Mouse (Mus musculus) spleen, adult 2 months (tissue): ENCODE measurements around the gene Fermt2. TPM values are rescaled to one million over a fixed set of nuclear protein-coding genes. Genes with fewer than 3 reads are reported as not detected.

Experiments
- DNase-seq, 2 experiments: peaks; one replicate each; pipeline versions ENCODE4 v3.0.0 to v3.0.0-alpha.2; 2012 to 2021; ENCODE audit warnings: low spot score in 2 of 2, low read depth in 1 of 2
- H3K27ac ChIP-seq: fragments of 200-500 bp; 2 replicates; pipeline ENCODE4 v1.5.1; 2012; ENCODE audit warnings: low read length, inconsistent platforms; ENCODE audit not compliant: insufficient read depth
- H3K27me3 ChIP-seq: fragments of 200-500 bp; 2 replicates; pipeline ENCODE4 v1.6.1; 2012; ENCODE audit warnings: mild to moderate bottlenecking, moderate library complexity, low read length, inconsistent platforms; ENCODE audit not compliant: control insufficient read depth, insufficient read depth
- H3K36me3 ChIP-seq: fragments of 200-500 bp; 2 replicates; pipeline ENCODE4 v1.6.1; 2012; ENCODE audit warnings: mild to moderate bottlenecking, low read length, inconsistent platforms; ENCODE audit not compliant: control insufficient read depth, insufficient read depth
- H3K4me1 ChIP-seq: fragments of 200-500 bp; 2 replicates; pipeline ENCODE4 v1.6.1; 2011; ENCODE audit warnings: inconsistent platforms; ENCODE audit not compliant: control insufficient read depth, insufficient read depth, insufficient read length
- H3K4me3 ChIP-seq: fragments of 200-500 bp; 2 replicates; pipeline ENCODE4 v1.5.1; 2011; ENCODE audit warnings: mild to moderate bottlenecking, inconsistent platforms; ENCODE audit not compliant: insufficient read depth, insufficient read length; ENCODE audit errors: extremely low read depth
- CTCF ChIP-seq: fragments of 200-500 bp; IDR thresholded peaks from 2 replicates; pipeline ENCODE4 v1.5.1; 2011; ENCODE audit warnings: mild to moderate bottlenecking, inconsistent platforms; ENCODE audit not compliant: insufficient read depth, insufficient read length, insufficient replicate concordance; ENCODE audit errors: extremely low read depth
- POLR2A ChIP-seq: fragments of 200-500 bp; IDR thresholded peaks from 2 replicates; pipeline ENCODE4 v1.6.1; 2011; ENCODE audit warnings: low read depth, low read length, inconsistent platforms
- WGBS: fragments of 180-500 bp; shearing (Covaris S2); methylation state at CpG from one replicate; pipeline ENCODE4 v1.1.7; 2018; 5-methylcytosine and 5-hydroxymethylcytosine counted together
- polyA plus RNA-seq: library from polyadenylated mRNA; depleted of rRNA; stranded (reverse); fragments of >200 nt; gene quantifications from 2 replicates; pipeline ENCODE4 v1.2.3, GENCODE M21; 2012; rRNA removed

The Fermt2 gene
- polyA plus RNA-seq = 7.9 and 9.3 TPM in 2 replicates

- DNase-seq = no peak
- no peak for TF ChIP-seq CTCF
- TF ChIP-seq POLR2A = no peak
- Histone ChIP-seq H3K27ac (peak within 1 kb of the TSS; percentile 48), H3K36me3 (no peaks in the 10 kb centered on the region), H3K4me3 (peak within 1 kb of the TSS; percentile 52), H3K27me3 (peaks cover 6% of the 10 kb centered on the region), H3K4me1 (no peaks in the 10 kb centered on the region)
- 2% methylated on average over 81 of the region's 126 CpGs for WGBS
These were observed at the start of gene Fermt2 for GRCm38 (mm10) chr14:45529411-45530363. TSS of gene Fermt2 (minus strand) at chr14:45530118.

GRCm38 (mm10) chr14:45566066-45566937, 36.4 kb upstream of the Fermt2 start:
- DNase-seq = peak; percentile 9 to 37
- H3K27ac ChIP-seq = no peak overlapping the region
- no peaks in the 10 kb centered on the region for H3K4me1 ChIP-seq
- H3K4me3 ChIP-seq = no peak overlapping the region
- H3K36me3 ChIP-seq = no peaks in the 10 kb centered on the region
- TF ChIP-seq POLR2A = no peak
- TF ChIP-seq CTCF = peak; percentile 49; the same call in 1 of the 2 replicates
- no peaks in the 10 kb centered on the region for H3K27me3 ChIP-seq
- 29% methylated on average over 33 of the region's 33 CpGs for WGBS

GRCm38 (mm10) chr14:45565216-45566065, 35.5 kb upstream of the Fermt2 start:
- WGBS = 25% methylated on average over 20 of the region's 20 CpGs
- H3K27ac ChIP-seq = no peak overlapping the region
- no peak for TF ChIP-seq POLR2A
- TF ChIP-seq CTCF = no peak
- H3K4me1 ChIP-seq = no peaks in the 10 kb centered on the region
- H3K4me3 ChIP-seq = no peak overlapping the region
- no peak for DNase-seq
- no peaks in the 10 kb centered on the region for H3K27me3 ChIP-seq
- no peaks in the 10 kb centered on the region for H3K36me3 ChIP-seq

- Histone ChIP-seq H3K4me1 (no peaks in the 10 kb centered on the region), H3K36me3 (no peaks in the 10 kb centered on the region), H3K27ac (no peak overlapping the region), H3K27me3 (no peaks in the 10 kb centered on the region), H3K4me3 (no peak overlapping the region)
- WGBS = 75% methylated on average over 1 of the region's 1 CpGs
- TF ChIP-seq POLR2A (no peak), CTCF (no peak)
- no peak for DNase-seq
These were observed 33.7 kb upstream of the Fermt2 start for GRCm38 (mm10) chr14:45563577-45563976.

- no peak for DNase-seq
- WGBS = 81% methylated on average over 6 of the region's 6 CpGs
- Histone ChIP-seq H3K27ac (no peak overlapping the region), H3K4me1 (no peaks in the 10 kb centered on the region), H3K4me3 (no peak overlapping the region), H3K27me3 (no peaks in the 10 kb centered on the region), H3K36me3 (no peaks in the 10 kb centered on the region)
- TF ChIP-seq POLR2A (no peak), CTCF (no peak)
These were observed 31.8 kb upstream of the Fermt2 start for GRCm38 (mm10) chr14:45561681-45562080.

GRCm38 (mm10) chr14:45559018-45559417, 29.1 kb upstream of the Fermt2 start:
- Histone ChIP-seq H3K27me3 (no peaks in the 10 kb centered on the region), H3K36me3 (no peaks in the 10 kb centered on the region), H3K4me1 (no peaks in the 10 kb centered on the region), H3K27ac (no peak overlapping the region), H3K4me3 (no peak overlapping the region)
- WGBS = 87% methylated on average over 1 of the region's 1 CpGs
- no peak for DNase-seq
- TF ChIP-seq POLR2A (no peak), CTCF (no peak)
